Mouse (Mus musculus) mouse embryonic stem cell (cell line): Measurements from ENCODE around the gene Tshz3.

Source experiments
- in situ Hi-C, 2 experiments: fragments of 300-500 bp; cut with MboI; formaldehyde crosslinking; loops; 1 replicate in 1 of 2; 3 replicates in 1 of 2; pipeline ENCODE4 v1.14.3; 2019 to 2020; ENCODE audit warnings: low sequenced_read_pairs in 2 of 2, low pct_unique_long_range_greater_than_20kb in 1 of 2, mixed read lengths in 1 of 2; ENCODE audit not compliant: unreplicated experiment in 1 of 2

Tshz3 gene

GRCm38 (mm10) chr7:36736303-36737050 is 38.6 kb downstream of the Tshz3 start:
- in situ Hi-C loops: no loop called here

GRCm38 (mm10) chr7:36751480-36751879 is 53.6 kb downstream of the Tshz3 start:
- in situ Hi-C loops: no loop called here

GRCm38 (mm10) chr7:36767501-36768092 is 69.7 kb downstream of the Tshz3 start:
- in situ Hi-C loops: no loop called here

GRCm38 (mm10) chr7:36773086-36773485 is 75.2 kb downstream of the Tshz3 start:
- in situ Hi-C loops: no loop called here

GRCm38 (mm10) chr7:36776956-36777355 is 79.0 kb downstream of the Tshz3 start:
- in situ Hi-C loops: no loop called here

GRCm38 (mm10) chr7:36778456-36778855 is 80.5 kb downstream of the Tshz3 start:
- in situ Hi-C loops: no loop called here

GRCm38 (mm10) chr7:36784243-36784773 is 86.4 kb downstream of the Tshz3 start:
- in situ Hi-C loops: no loop called here

- in situ Hi-C loops: no loop called here
Observed at GRCm38 (mm10) chr7:36786713-36787421, 88.9 kb downstream of the Tshz3 start.

GRCm38 (mm10) chr7:36796392-36797187 is 98.7 kb downstream of the Tshz3 start:
- in situ Hi-C loops: no loop called here
